Mouse (Mus musculus) kidney, adult 8-10 months (tissue): ENCODE measurements at regions not wholly inside any gene's neighbourhood (a gene's known extent, or its start where the extent isn't known, plus 50 kb on each side); places are given as distances from the start of the nearest gene placed in this dataset.

ENCODE experiments used
- DNase-seq, 2 experiments: peaks; one replicate each; pipeline ENCODE4 v3.0.0; 2022

DNA sequence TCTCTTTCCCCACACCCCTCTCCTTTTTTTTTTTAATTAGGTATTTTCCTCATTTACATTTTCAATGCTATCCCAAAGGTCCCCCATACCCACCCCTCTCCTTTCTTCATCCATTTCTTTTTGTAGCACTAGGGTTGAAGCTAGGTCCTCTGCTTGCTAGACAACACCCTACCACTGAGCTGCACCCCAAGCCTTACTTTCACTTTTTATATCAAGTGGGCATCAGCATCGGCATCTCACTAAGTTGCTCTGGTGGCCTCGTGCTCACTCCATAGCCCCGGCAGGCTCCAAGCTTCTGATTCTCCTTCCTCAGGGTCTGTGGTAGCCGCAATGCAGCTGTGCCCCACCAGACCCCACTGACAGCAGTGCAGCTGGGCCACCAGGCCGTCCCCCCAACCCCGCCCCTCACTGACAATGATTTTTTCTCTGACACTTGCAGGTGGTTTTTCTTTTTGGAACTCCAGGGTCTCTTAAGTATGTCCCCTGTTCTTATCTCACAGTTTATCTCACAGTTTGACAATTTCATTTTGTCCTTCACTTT, 77.5 kb downstream of the Nufip1 start:
- DNase-seq: no peak

DNA sequence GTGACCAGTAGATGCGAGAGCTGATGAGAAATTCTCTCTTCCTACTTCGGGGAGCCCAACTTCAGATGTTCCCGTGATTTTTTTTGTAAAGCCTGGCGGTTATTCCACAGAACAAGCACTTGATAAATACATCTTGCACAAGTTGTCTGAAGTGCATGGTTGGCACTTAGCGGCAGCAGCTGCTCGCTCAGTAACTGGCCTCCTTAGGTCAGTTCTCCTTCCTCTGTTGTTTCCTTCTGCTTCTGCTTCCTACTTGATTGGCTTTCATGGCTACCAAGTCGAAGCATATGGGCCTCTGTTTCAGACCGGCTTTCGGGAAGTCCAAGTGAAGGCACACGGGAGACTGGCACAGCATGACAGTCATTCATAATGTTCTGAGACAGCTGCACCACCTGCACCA, 84.6 kb downstream of the Nufip1 start:
- no peak for DNase-seq

DNA sequence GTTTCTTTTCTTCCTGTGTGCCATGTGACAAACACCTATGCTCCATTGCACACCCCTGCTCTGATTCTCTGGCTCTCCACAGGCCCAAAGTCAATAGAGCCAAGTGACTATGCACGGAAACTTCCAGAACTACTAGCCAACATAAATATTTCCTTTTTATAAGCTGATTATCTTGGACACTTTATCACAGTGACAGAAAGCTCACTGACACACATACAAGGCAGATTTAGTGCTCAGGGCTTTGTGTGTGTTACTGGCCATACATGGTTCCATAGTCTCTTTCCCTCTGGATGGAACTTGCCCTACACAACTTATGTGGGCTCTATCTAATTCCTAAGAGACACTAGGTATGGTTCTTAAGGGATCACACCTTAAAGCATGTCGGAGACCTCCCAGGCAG, 86.7 kb downstream of the Nufip1 start:
- DNase-seq: no peak

GRCm38 (mm10) chr14:76198406-76198805, 87.7 kb downstream of the Nufip1 start:
- DNase-seq: no peak

DNA sequence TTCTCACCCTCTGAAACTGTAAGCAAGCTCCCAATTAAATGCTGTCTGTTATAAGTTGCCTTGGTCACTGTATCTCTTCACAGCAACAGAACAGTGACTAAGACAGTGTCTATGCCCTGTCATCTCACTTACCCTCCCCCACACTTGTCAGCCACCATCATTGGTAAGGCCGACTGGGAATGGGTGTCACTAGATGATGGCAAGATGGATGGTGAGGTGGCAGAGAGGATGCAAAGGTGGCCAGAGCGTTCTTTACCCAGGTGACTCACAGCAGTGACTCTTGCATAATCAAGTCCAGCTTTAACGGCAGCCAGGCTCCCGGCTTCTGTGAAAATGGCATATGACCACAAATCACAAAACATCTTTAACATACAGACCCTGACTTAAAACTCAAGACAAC, 91.9 kb downstream of the Nufip1 start:
- no peak for DNase-seq

DNA sequence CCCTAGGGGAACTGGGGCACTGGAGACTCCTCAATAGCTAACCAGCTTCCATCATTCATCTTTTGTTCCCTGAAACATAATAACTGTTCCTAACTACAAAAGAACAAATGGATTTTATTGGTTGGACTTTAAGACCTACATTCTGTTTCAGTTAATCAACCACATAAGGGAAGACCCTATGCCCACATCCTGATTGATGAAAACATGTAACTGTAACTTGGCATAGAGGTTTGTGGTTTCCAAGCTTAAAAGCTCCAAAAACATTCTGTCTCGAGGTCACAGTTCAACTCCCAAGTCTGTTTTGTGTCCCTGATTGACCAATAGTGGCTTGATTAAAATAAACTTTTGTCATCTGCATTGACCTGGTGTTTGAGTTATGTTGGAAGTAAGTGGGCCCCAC, 92.4 kb downstream of the Nufip1 start:
- no peak for DNase-seq

DNA sequence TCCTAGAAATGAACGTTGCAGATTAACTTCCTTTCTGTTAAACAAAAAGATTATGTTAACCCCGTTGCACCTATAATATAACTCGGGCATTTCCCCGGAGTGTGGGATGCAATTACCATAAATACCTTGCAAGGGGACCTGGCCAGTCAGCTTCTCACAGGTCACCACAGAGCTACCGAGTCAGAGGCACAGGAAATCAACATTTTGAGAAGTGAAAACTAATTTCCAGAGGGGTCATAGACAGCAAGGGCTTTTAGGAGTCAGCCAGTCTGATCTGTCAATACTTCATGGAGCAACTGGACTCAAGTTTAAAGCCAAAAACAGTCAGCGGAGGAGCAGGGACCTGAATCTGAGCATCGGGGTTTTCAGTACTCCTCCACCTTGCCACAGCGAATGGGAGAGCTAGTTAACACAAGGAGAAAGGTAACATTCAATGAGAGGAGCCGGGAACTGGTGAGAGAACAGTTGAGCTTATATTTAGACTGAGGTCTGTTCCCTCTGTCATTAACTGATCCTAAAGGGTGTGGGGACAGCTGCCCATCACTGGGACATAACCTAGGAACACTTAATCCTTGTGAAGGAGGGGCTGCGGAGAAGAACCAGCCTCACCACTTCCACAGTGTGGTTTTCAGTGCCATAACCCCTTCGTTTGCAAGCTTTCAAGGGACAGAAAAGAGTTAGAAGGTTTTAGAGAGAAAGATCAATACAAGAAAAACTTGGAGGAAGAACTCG, 105.9 kb downstream of the Nufip1 start:
- DNase-seq: no peak

DNA sequence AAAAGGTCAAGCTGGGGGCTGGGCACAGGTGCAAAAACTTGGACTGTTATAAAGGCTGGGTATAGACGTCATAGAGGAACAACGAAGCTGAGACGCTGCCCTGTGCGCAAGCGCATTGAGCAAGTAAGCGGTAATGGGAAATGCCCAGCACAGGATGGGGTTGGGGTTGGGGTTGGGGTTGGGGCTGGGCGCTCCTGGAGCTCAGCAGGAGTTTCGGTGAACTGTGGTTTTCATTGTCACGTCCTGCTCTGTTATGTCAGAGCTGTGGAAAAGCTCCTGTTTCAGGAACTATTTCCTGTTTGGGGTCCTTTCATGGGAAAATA, 106.4 kb downstream of the Nufip1 start:
- DNase-seq: no peak

- DNase-seq: no peak
Measured at GRCm38 (mm10) chr14:76217571-76218256, 107.0 kb downstream of the Nufip1 start.

- DNase-seq: no peak
Measured at GRCm38 (mm10) chr14:76220952-76221351, 110.3 kb downstream of the Nufip1 start.

DNA sequence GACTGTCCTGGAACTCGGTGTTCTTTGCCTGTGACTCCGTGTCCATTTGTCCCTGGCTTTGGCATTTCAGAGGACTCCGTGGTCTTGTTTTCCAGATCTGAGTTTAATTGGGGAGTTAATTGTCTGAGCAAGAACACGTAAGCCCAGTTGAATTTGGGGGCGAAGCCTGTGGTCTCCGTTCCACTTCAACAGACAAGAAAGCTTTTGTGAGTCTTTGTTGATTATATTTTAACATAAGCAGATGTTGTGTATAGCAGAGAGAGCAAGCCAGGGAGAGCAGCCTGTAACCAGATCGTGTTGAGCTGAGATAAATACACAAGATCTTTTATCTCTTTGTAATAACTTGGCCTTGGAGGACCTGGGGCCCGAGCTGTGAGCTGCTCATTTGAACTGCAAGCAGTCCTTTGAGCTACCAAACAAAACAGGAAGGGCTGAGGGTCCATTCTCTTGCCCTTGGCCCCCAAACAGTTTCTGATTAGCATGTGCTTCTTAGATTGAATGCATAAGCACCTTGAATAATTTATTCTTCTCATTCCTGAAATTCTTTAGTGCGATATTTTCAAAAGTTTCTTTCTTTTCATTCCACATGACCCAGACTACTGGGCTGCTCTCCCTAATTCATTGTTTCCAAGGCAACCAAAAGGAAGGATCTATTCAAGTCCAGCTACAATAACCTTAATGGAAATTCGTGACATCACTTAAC, 111.1 kb downstream of the Nufip1 start:
- no peak for DNase-seq

DNA sequence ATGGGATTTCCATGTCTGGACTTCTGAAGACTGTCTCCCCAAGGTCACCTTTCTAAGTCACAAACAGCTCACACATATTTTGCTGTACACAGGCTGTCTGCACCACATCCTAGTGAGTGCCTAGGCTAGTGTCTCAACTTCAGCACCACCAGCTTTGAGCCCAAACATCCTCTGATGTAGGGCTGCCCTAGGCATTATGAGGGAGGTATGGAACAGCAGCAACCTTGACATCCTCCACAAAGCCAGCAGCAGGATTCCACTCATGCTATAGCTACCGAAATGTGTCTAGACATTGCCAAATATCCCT, 111.6 kb downstream of the Nufip1 start:
- no peak for DNase-seq

- no peak for DNase-seq
Measured at GRCm38 (mm10) chr14:76223036-76223650, 112.5 kb downstream of the Nufip1 start.

DNA sequence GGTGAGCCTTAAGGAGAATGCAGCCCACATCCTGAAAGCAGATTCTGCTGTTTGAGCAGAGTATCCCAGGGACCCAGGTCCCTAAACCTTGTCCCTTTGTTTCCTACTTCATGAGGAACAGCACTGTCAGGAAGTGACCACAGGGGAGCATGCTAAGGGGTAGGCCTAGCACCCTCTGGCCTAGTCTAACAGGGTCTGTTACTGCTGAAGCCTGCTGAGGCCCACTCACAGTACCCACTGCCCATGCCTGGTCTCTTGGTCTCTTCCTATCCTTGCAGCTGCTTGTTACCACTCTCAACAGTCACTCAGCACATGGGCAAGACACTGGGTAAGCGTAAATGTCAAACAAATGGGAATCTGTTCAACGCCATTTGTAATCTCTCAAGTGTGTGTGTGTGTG, 113.2 kb downstream of the Nufip1 start:
- no peak for DNase-seq

DNA sequence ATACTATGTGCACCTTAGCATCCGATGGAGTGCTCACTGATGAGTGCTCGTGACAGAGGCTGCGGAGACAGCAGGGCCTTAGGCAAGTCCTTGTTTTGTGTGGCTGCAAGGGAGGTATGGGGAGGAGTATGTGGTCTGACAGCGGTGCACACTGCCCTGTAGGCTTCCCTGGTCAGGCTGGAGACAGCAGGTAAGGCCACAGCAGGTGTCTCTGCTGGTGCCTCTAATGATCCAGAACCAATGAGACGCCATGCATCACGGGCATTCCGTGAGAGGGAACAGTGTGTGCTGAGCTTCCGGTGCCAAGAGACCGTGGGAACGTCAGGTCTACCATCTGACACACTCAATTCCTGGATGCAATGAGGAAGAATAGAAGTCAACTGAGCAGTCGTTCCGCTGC, 114.8 kb downstream of the Nufip1 start:
- DNase-seq: no peak

DNA sequence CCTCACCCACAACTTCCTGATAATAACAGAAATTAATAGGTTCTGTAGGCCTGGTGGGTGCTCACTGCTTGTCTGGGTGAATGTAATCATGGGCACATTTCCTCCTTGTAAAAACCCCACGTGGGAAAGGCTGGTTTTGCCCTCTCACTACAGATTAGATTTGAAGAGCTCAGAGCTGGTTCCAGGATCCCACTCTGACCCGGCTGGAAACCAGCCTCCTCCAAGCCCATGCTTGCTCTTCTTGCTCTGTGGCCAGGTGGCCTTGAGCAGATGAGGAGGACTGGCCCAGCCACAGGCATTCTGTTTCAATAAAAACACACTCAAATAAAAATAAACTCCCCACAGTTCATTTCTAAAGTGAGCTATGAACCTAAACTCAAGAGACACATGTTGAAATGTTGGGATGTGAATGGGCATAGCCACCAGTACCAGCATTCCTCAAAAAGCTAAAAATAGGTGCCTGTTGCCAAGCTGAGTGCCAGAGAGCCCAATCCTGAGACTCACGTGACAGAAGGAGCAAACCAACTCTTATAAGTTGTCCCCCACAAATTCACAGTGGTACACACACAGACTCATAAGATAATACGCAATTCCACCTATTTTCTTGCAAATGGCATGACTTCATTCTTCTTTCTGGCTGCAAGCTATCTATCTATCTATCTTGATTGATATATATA, 116.1 kb downstream of the Nufip1 start:
- no peak for DNase-seq

DNA sequence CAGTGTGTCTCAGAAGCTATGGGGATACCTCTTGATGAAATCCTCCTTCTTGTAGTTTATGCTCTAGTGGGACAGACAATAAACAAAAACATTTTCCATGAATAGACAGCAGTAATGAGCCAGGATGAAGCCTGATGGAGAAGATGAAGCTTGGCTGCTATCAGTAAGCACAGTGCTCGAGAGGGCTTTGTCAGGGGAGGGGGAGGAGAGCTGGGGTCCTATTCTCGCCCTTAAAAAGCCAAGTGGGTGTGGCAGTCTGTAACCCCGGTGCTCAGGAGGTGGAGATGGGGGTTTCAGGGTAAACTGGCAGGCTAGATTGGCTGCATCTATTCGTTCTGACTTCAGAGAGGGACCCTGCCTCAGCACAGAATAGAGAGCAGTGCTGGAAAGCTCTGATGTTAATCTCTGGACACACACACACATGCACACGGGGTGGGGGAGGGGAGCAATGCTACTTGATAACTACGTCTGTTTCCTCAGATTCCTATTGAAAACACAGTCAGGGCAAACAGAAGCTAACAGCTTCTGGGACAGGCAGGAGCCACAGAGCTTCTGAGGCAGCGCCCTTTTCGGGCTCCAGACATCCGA, 118.4 kb downstream of the Nufip1 start:
- DNase-seq: no peak

DNA sequence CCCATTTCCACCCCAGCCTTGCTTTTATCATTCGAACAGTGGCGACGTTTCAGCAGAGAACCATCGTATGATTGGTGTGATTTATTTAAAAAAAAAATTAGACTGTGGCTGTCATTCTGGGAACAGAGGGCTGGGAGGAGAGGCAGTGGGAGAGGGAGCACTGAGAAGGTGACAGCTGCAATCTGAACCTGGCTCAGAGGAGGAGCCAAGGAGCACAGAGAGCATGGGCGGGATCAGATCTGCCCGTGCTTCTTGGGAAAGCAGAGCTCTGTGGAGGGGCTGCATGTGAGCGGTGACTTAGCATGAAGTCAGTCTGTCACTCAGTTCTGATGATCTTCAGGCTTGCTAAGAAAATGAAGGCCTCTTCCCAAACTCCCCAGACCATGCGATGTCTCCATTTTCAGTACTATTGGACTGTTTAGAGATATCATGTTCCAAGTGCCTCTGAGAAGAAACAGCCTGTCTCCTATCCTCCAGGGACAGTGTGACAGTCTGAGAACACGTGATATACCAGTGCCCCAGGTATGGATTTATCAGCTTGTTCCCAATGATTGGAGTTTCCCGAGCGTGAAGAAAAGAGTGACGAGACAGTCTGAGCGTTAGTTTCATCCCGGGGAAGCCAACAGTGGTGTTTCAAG, 129.3 kb downstream of the Nufip1 start:
- DNase-seq: no peak

DNA sequence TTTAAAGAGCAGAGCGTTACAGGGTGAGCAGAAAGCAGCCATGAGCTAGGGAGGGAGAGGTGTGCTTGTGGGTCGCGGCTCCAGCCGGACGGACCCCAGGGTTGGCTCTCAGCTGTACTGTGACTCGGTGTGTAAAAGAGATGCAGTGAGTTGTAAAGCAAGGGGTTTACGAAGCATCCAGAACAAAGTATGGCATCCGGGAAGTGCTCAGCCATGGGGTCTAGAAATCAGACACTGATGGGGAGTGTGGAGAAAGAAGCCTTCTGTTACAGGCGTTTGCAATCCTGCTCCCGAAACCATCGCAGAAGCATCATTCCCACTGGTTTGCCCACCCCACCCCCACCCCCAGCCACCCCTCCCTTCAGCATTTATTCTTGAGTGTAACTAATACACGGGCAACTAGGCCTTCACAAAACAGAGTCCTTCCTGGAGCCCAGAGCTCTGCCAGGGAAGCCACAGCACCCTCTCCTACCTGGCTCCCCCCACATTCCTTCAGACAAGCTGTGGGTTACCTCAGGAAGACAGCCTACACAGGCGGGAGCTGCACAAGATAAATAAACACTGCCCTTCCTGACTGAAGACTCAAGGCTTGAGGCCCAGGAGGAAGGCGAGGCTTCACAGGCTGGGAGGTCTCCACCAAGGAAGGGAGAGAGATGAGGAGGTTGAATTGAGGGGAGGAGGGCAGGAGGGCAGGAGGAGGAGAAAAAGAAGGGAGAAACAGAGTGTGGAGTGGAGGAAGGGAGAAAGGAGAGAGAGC, 133.1 kb downstream of the Nufip1 start:
- no peak for DNase-seq

GRCm38 (mm10) chr14:76244338-76245062, 133.8 kb downstream of the Nufip1 start:
- DNase-seq: no peak

GRCm38 (mm10) chr14:76245063-76245396, 134.3 kb downstream of the Nufip1 start:
- DNase-seq: no peak
